In genomic region chr19:48679896-48680295, GRCm38 (mm10) we compare ENCODE assay signal across 22 mouse cellular contexts.
"Had no signal": no experiment of that assay in that cellular context is flagged by ENCODE, and none has a peak within 500 bp of the region (broad histone marks: within the 10 kb centered on the region; RNA-seq: fewer than 3 reads in every experiment).

No protein-coding gene starts in this region.

- H3K4me3 ChIP-seq: limb, embryonic 10.5 days; limb, embryonic 13.5 days; liver, embryonic 12.5 days; liver, embryonic 15.5 days; lung, embryonic 15.5 days; megakaryocyte, embryonic 14.5 days; neural tube, embryonic 12.5 days; neural tube, embryonic 15.5 days; stomach, embryonic 15.5 days had no signal

- DNase-seq: kidney, adult 2 months; kidney, postnatal 25 days; layer of hippocampus, postnatal 36 days; liver; lung, adult 18-20 months; lung, postnatal 10 days; lung, postnatal 36 days; midbrain, embryonic 14.5 days; retina, postnatal 1 day; right cerebral cortex, postnatal 25 days; spleen, adult 18-20 months; thymus, postnatal 25 days had no signal

- ATAC-seq: liver, embryonic 12.5 days had no signal

- H3K27ac ChIP-seq: kidney, postnatal 0 days; limb, embryonic 10.5 days; limb, embryonic 13.5 days; liver, embryonic 12.5 days; liver, embryonic 15.5 days; lung, embryonic 15.5 days; neural tube, embryonic 12.5 days; neural tube, embryonic 15.5 days; stomach, embryonic 15.5 days had no signal
